9 mouse cellular contexts compared by ENCODE assay signal in genomic region chr5:111931733-111932132, GRCm38 (mm10).
DNase-seq lines count a peak whose midpoint lies in the region; ATAC-seq and TF ChIP-seq lines count a peak whose summit lies in the region.
"Had no signal": no experiment of that assay in that cellular context is flagged by ENCODE, and none has a peak within 500 bp of the region (broad histone marks: within the 10 kb centered on the region; RNA-seq: fewer than 3 reads in every experiment).

No protein-coding gene starts in this region.

- no peaks in the 10 kb centered on the region for H3K27me3 ChIP-seq in kidney, adult 2 months (replicated peaks; ENCODE audit: control insufficient read depth, insufficient read depth, low read length)
- no peaks in the 10 kb centered on the region for H3K27me3 ChIP-seq in kidney, embryonic 16.5 days (ENCODE audit: insufficient read depth, low read length)
- no peaks in the 10 kb centered on the region for H3K27me3 ChIP-seq in ES-Bruce4 (ENCODE audit: control insufficient read depth, insufficient read depth, low read length, poor library complexity, severe bottlenecking)
- H3K27me3 ChIP-seq: lung, embryonic 15.5 days had no signal

- H3K9ac ChIP-seq in kidney, embryonic 16.5 days (replicated peaks; ENCODE audit: low read length) = no peak overlapping the region
- no peak overlapping the region for H3K9ac ChIP-seq in ES-Bruce4 (ENCODE audit: low read depth, poor library complexity, severe bottlenecking)
- H3K9ac ChIP-seq: lung, embryonic 15.5 days had no signal

- no peak for TF ChIP-seq EP300 in ES-Bruce4 (IDR thresholded peaks at IDR 0.05; ENCODE audit: insufficient read depth, low read depth, low read length)

- ATAC-seq in kidney, embryonic 16.5 days (ENCODE audit: low FRiP score, low TSS enrichment) = no peak

- H3K4me3 ChIP-seq in kidney, adult 2 months (ENCODE audit: insufficient read depth, low read depth, low read length) = no peak overlapping the region
- H3K4me3 ChIP-seq in kidney, embryonic 16.5 days (ENCODE audit: low read length) = no peak overlapping the region
- no peak overlapping the region for H3K4me3 ChIP-seq in ES-Bruce4 (ENCODE audit: low read depth, low read length)
- H3K4me3 ChIP-seq: lung, embryonic 15.5 days had no signal

- no peak overlapping the region for H3K27ac ChIP-seq in kidney, adult 2 months (ENCODE audit: insufficient read depth, low read depth, low read length)
- no peak overlapping the region for H3K27ac ChIP-seq in kidney, embryonic 16.5 days (ENCODE audit: low read length)
- H3K27ac ChIP-seq in ES-Bruce4 (ENCODE audit: insufficient read depth, low read length) = no peak overlapping the region
- H3K27ac ChIP-seq: lung, embryonic 15.5 days had no signal

- H3K4me1 ChIP-seq in kidney, adult 2 months (ENCODE audit: control insufficient read depth, insufficient read depth, low read length) = no peaks in the 10 kb centered on the region
- peaks cover 9% of the 10 kb centered on the region for H3K4me1 ChIP-seq in kidney, embryonic 16.5 days (ENCODE audit: insufficient read depth, low read length)
- no peaks in the 10 kb centered on the region for H3K4me1 ChIP-seq in ES-Bruce4 (ENCODE audit: control insufficient read depth, insufficient read depth, low read length)
- H3K4me1 ChIP-seq: lung, embryonic 15.5 days had no signal

- 0 out of 2 replicates have a peak, but pooled peaks cover 3% of the 10 kb centered on the region for H3K9me3 ChIP-seq in kidney, embryonic 16.5 days (ENCODE audit: low read length)
- no peaks in the 10 kb centered on the region for H3K9me3 ChIP-seq in ES-Bruce4 (replicated peaks; ENCODE audit: control insufficient read depth, insufficient read depth, low read length, poor library complexity, severe bottlenecking)
- H3K9me3 ChIP-seq: lung, embryonic 15.5 days had no signal

- no peak for TF ChIP-seq POLR2A in kidney, adult 2 months (IDR thresholded peaks at IDR 0.05; ENCODE audit: low read depth, low read length)
- no peak for TF ChIP-seq POLR2A in ES-Bruce4 (IDR thresholded peaks at IDR 0.05; ENCODE audit: insufficient read depth, low read length)

- peak; percentile 54 for TF ChIP-seq CTCF in kidney, adult 2 months (conservative IDR thresholded peaks at IDR 0.05; ENCODE audit: insufficient read depth, insufficient read length, low read depth, low read length)
- TF ChIP-seq CTCF in ES-Bruce4 (IDR thresholded peaks at IDR 0.05; ENCODE audit: low read depth, low read length) = peak; percentile 57

- H3K36me3 ChIP-seq in kidney, adult 2 months (ENCODE audit: control insufficient read depth, insufficient read depth, low read length) = no peaks in the 10 kb centered on the region
- no peaks in the 10 kb centered on the region for H3K36me3 ChIP-seq in kidney, embryonic 16.5 days (ENCODE audit: insufficient read depth, low read length)
- no peaks in the 10 kb centered on the region for H3K36me3 ChIP-seq in ES-Bruce4 (ENCODE audit: control insufficient read depth, insufficient read depth, low read length, poor library complexity, severe bottlenecking)
- H3K36me3 ChIP-seq: lung, embryonic 15.5 days had no signal

- 67% methylated on average over 3 of the region's 3 CpGs for WGBS in kidney, adult 2 months
- 77% methylated on average over 3 of the region's 3 CpGs for WGBS in kidney, embryonic 16.5 days

- DNase-seq in kidney, adult 2 months = no peak
- peak; percentile 11 for DNase-seq in 416B (ENCODE audit: low read depth)
- DNase-seq in lung, postnatal 14 days = peak; percentile 12
- DNase-seq in ovary, adult 18-20 months (ENCODE audit: low spot score) = no peak
- DNase-seq in c-Kit-positive CD71-positive TER-119-positive erythroid progenitor cells, embryonic 14.5 days (ENCODE audit: low spot score) = no peak
- DNase-seq: cerebellum, adult 11-12 months had no signal

- H3K4me2 ChIP-seq in kidney, embryonic 16.5 days (replicated peaks; ENCODE audit: low read depth, low read length) = no peak overlapping the region
- H3K4me2 ChIP-seq: lung, embryonic 15.5 days had no signal

Comparison
In these comparisons a context has a peak if more than half of its experiments do, and no peak if none do; other contexts are left out.
1. DNase-seq: peak in 416B (single experiment) and lung, postnatal 14 days (single experiment); none in kidney, adult 2 months (single experiment), ovary, adult 18-20 months (single experiment) and c-Kit-positive CD71-positive TER-119-positive erythroid progenitor cells, embryonic 14.5 days (single experiment).